Mouse (Mus musculus): Measurements from ENCODE around the gene Acvrl1. TPM values are rescaled to one million over a fixed set of nuclear protein-coding genes. Genes with fewer than 3 reads are reported as not detected.
"Not testable (repeated sequence)": the region's sequence is repeated elsewhere in the genome, so short reads cannot be mapped to it uniquely, and the experiment has no call there.

The Acvrl1 gene
- polyA plus RNA-seq, 1 experiment = 4.8 TPM

DNA sequence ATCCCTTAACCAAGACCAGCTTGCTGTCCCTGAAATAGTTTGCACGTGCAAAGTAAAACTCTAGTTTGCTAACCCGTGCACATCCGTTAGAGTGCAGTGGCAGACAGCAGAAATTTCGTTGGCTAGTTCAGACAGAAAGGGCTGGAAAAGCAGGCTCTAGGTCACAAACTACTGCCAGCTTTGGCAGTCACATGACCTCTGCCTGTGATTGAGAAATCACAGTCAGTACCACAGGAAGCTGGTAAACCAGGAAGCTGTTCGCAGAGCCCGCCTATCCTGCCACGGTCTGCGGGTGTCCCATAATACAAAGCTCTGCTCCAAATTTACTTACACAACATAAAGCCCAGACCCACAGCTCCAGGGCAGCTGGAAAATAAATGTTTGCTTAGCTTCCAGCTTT is 15.1 kb upstream of the Acvrl1 start:
- Histone ChIP-seq H3K4me3 (ENCODE audit: control insufficient read depth, low read depth, low read length) (no peak overlapping the region), H3K27ac (ENCODE audit: control insufficient read depth, insufficient read depth, low read depth, low read length) (no peak overlapping the region), H3K4me1 (ENCODE audit: control insufficient read depth, insufficient read depth, low read length) (no peaks in the 10 kb centered on the region; the same call in 1 of the 2 replicates), H3K36me3 (ENCODE audit: control insufficient read depth, insufficient read depth, low read length) (no peaks in the 10 kb centered on the region), H3K27me3 (ENCODE audit: control insufficient read depth, insufficient read depth, low read length) (no peaks in the 10 kb centered on the region)
- TF ChIP-seq POLR2A (IDR thresholded peaks at IDR 0.05; ENCODE audit: control insufficient read depth, low read depth, low read length) (no peak), CTCF (IDR thresholded peaks at IDR 0.05; ENCODE audit: control insufficient read depth, insufficient read depth, insufficient replicate concordance, low read depth, low read length) (no peak)

DNA sequence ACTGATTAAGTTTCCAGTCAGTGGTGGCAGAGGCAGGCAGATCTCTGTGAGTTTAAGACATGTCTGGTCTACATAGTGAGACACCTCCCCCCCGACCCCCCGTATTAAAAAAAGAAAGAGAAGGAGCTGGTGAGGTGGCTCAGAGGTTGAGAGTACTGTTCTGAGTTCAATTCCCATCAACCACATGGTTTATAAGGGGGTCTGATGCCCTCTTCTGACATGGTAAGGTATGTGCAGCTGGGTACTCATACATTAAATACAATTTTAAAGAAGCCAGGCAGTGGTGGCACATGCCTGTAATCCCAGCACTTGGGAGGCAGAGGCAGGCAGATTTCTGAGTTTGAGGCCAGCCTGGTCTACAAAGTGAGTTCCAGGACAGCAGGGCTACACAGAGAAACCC is 14.5 kb upstream of the Acvrl1 start:
- not testable (repeated sequence) for H3K27ac ChIP-seq (ENCODE audit: control insufficient read depth, insufficient read depth, low read depth, low read length); H3K36me3 ChIP-seq (ENCODE audit: control insufficient read depth, insufficient read depth, low read length); H3K4me1 ChIP-seq (ENCODE audit: control insufficient read depth, insufficient read depth, low read length); H3K27me3 ChIP-seq (ENCODE audit: control insufficient read depth, insufficient read depth, low read length); H3K4me3 ChIP-seq (ENCODE audit: control insufficient read depth, low read depth, low read length)

DNA sequence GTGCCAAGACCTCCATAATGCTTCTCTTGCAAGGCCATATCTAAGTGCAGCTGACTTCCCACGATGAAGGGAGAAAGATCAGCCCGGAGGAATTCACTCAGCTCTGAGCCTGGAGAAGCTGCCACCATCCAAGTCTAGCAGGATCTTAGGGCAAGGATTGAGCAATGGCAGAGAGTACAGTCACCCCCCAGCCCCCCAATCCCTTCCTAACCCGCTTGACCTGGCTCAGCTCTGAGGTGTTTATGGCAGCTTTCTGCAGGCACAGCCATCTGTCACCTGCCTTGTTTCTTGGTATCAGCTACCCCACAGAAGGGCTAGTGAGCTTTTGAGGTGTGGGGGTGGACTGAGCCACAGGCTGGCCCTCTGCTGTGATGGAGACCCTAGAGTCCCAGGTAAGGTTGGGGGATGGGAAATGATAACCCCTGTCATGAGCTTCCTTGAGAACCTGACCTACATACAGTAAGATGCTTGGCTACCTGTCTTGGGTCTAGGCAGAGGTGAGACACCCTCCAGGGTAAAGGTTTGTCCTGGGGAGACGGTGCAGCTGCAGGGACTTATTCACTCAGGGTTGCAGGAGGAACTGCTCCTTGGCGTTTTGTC is 12.7 kb upstream of the Acvrl1 start, which contains the start of gene Ankrd33:
Gene Ankrd33 (plus strand): TSS at position 245 of the 600 bp plus-strand sequence.
- Histone ChIP-seq H3K4me3 (ENCODE audit: control insufficient read depth, low read depth, low read length) (no peak within 1 kb of the TSS), H3K27me3 (ENCODE audit: control insufficient read depth, insufficient read depth, low read length) (no peaks in the 10 kb centered on the region), H3K4me1 (ENCODE audit: control insufficient read depth, insufficient read depth, low read length) (no peaks in the 10 kb centered on the region; the same call in 1 of the 2 replicates), H3K27ac (ENCODE audit: control insufficient read depth, insufficient read depth, low read depth, low read length) (no peak within 1 kb of the TSS), H3K36me3 (ENCODE audit: control insufficient read depth, insufficient read depth, low read length) (no peaks in the 10 kb centered on the region)
- no peak for TF ChIP-seq POLR2A (IDR thresholded peaks at IDR 0.05; ENCODE audit: control insufficient read depth, low read depth, low read length)
- TF ChIP-seq CTCF (IDR thresholded peaks at IDR 0.05; ENCODE audit: control insufficient read depth, insufficient read depth, insufficient replicate concordance, low read depth, low read length) = no peak

DNA sequence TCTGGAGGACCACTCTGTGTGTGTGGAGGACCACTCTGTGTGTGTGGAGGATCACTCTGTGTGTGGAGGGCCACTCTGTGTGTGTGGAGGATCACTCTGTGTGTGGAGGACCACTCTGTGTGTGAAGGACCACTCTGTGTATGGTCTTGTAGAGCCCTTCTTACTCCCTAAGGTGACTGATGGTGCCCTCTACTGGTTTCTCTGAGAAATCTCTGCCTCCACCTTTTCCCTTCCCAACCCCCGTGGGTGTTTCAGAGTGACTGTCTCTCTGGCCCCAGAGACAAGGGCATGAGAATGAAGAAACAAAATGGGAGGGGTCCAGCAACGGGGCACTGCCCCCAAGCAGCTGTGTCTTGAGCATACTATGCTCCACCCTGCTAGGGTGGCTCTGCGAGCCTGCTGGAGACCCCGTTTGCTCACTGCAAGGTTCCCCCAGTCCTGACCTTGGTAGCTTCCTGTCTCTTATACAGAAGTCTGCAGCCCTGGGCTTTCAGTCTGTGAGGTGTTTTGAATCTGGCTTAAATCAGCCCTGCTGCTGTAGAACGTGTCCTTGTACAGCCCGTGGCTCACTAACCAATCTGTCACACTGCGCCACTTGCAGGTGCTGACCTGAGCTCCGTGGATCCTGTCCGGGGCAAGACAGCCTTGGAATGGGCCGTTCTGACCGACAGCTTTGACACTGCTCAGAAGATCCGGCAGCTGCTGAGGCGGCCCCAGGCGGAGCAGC is 9.8 kb upstream of the Acvrl1 start:
- Histone ChIP-seq H3K36me3 (ENCODE audit: control insufficient read depth, insufficient read depth, low read length) (no peaks in the 10 kb centered on the region), H3K4me1 (ENCODE audit: control insufficient read depth, insufficient read depth, low read length) (no peaks in the 10 kb centered on the region; the same call in 1 of the 2 replicates), H3K27ac (ENCODE audit: control insufficient read depth, insufficient read depth, low read depth, low read length) (0 out of 2 replicates have a peak overlapping the region, but pooled peaks have one; percentile 4), H3K27me3 (ENCODE audit: control insufficient read depth, insufficient read depth, low read length) (no peaks in the 10 kb centered on the region), H3K4me3 (ENCODE audit: control insufficient read depth, low read depth, low read length) (no peak overlapping the region)
- no peak for TF ChIP-seq CTCF (IDR thresholded peaks at IDR 0.05; ENCODE audit: control insufficient read depth, insufficient read depth, insufficient replicate concordance, low read depth, low read length)

DNA sequence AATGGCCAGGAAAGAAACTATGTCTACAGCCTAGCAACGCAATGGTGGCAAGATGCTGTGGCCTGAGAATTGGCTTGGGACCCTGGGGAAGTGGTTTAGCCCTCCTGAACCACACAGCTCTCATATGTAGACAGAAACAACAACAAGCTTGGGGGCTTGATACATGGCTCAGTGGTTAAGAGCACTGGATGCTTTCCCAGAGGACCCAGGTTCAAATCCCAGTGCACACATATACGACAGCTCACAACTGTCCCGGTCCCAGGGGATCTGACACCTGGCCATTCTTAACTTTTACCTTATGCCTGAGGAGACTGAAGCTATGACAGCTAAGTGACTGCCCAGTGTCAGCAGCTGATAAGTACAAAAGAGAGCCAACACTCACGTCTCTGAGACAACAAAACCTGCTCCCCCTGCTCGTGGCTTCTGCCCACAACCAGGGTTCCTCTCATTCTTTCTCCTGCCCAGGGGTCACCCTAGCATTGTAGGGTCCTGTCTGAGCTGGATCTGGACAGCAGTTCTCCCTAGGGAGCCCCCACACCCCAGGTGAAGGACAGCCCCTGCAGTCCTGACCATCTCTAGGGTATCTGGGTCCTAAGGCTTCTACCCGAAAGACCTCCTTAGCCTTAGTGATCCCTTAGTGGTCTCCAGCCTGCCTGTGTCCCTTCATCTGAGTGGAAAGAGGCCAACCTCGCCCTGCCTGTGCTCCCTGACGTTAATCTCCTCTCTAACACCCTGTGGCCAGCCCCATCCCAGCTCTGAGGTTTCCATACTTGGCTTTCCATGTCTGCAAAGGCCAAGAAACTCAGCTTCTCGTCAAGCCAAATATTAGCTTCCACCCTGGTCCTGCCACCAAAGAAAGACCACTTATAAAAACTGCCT is 6.7 kb upstream of the Acvrl1 start:
- Histone ChIP-seq H3K27ac (ENCODE audit: control insufficient read depth, insufficient read depth, low read depth, low read length) (no peak overlapping the region), H3K27me3 (ENCODE audit: control insufficient read depth, insufficient read depth, low read length) (no peaks in the 10 kb centered on the region), H3K4me1 (ENCODE audit: control insufficient read depth, insufficient read depth, low read length) (no peaks in the 10 kb centered on the region; the same call in 1 of the 2 replicates), H3K4me3 (ENCODE audit: control insufficient read depth, low read depth, low read length) (no peak overlapping the region), H3K36me3 (ENCODE audit: control insufficient read depth, insufficient read depth, low read length) (no peaks in the 10 kb centered on the region)
- TF ChIP-seq POLR2A (IDR thresholded peaks at IDR 0.05; ENCODE audit: control insufficient read depth, low read depth, low read length) (no peak), CTCF (IDR thresholded peaks at IDR 0.05; ENCODE audit: control insufficient read depth, insufficient read depth, insufficient replicate concordance, low read depth, low read length) (no peak)

DNA sequence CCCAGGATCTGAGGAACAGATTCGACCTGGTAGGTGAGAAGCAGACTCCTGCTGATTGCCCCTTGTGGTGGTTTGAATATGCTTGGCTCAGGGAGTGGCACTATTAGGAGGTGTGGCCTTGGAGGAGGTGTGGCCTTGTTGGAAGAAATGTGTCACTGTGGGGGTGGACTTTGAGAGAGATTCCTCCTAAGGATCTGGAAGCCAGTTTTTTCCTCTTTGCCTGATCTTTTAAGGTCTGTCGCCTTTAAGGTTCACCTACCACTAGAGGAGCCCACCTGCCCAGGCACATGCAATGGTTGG is 6.1 kb upstream of the Acvrl1 start:
- Histone ChIP-seq H3K4me1 (ENCODE audit: control insufficient read depth, insufficient read depth, low read length) (peaks cover 4% of the 10 kb centered on the region), H3K36me3 (ENCODE audit: control insufficient read depth, insufficient read depth, low read length) (no peaks in the 10 kb centered on the region), H3K27ac (ENCODE audit: control insufficient read depth, insufficient read depth, low read depth, low read length) (no peak overlapping the region), H3K27me3 (ENCODE audit: control insufficient read depth, insufficient read depth, low read length) (no peaks in the 10 kb centered on the region), H3K4me3 (ENCODE audit: control insufficient read depth, low read depth, low read length) (no peak overlapping the region)
- TF ChIP-seq POLR2A (IDR thresholded peaks at IDR 0.05; ENCODE audit: control insufficient read depth, low read depth, low read length) (no peak), CTCF (IDR thresholded peaks at IDR 0.05; ENCODE audit: control insufficient read depth, insufficient read depth, insufficient replicate concordance, low read depth, low read length) (no peak)

DNA sequence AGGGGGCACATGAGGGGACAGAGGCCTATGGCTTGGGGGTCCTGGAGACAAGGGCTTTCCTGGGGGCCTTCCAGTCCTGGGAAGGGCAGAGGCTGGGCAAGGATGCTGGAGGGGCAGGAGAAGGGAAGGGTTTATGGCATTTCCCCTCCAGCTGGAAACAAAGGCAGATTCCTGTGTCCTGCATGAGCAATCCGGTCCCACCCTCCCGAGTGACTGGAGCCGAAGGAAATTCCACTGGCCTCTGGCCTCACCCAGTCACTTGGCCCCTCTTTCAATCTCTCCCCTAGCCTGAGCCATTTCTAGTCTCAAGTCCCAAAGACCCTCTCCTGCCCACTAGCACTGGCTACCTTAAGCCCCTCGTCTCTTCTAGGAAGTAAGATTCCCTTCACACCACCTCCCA is 5.1 kb upstream of the Acvrl1 start:
- Histone ChIP-seq H3K27ac (ENCODE audit: control insufficient read depth, insufficient read depth, low read depth, low read length) (no peak overlapping the region), H3K4me3 (ENCODE audit: control insufficient read depth, low read depth, low read length) (no peak overlapping the region), H3K36me3 (ENCODE audit: control insufficient read depth, insufficient read depth, low read length) (no peaks in the 10 kb centered on the region), H3K27me3 (ENCODE audit: control insufficient read depth, insufficient read depth, low read length) (peaks cover under 1% of the 10 kb centered on the region; the same call in 1 of the 2 replicates), H3K4me1 (ENCODE audit: control insufficient read depth, insufficient read depth, low read length) (peaks cover 13% of the 10 kb centered on the region)
- TF ChIP-seq CTCF (IDR thresholded peaks at IDR 0.05; ENCODE audit: control insufficient read depth, insufficient read depth, insufficient replicate concordance, low read depth, low read length) (no peak), POLR2A (IDR thresholded peaks at IDR 0.05; ENCODE audit: control insufficient read depth, low read depth, low read length) (no peak)

All from testis, adult 2 months (tissue).